Mouse (Mus musculus) NIH3T3 (cell line): Measurements from ENCODE around the gene Rpl37a.

Experiments
- DNase-seq: peaks from one replicate; pipeline ENCODE4 v3.0.0-alpha.2; 2012; ENCODE audit warnings: low read depth

The Rpl37a gene

GRCm38 (mm10) chr1:72736397-72737125, 25.5 kb downstream of the Rpl37a start:
- no peak for DNase-seq

GRCm38 (mm10) chr1:72738946-72739680, 28.0 kb downstream of the Rpl37a start:
- DNase-seq, result no peak

GRCm38 (mm10) chr1:72739681-72740063, 28.6 kb downstream of the Rpl37a start:
- no peak for DNase-seq

- DNase-seq, result no peak
Observed at GRCm38 (mm10) chr1:72741406-72741805, 30.3 kb downstream of the Rpl37a start.

GRCm38 (mm10) chr1:72744816-72745506, 33.9 kb downstream of the Rpl37a start:
- DNase-seq, result no peak

DNA sequence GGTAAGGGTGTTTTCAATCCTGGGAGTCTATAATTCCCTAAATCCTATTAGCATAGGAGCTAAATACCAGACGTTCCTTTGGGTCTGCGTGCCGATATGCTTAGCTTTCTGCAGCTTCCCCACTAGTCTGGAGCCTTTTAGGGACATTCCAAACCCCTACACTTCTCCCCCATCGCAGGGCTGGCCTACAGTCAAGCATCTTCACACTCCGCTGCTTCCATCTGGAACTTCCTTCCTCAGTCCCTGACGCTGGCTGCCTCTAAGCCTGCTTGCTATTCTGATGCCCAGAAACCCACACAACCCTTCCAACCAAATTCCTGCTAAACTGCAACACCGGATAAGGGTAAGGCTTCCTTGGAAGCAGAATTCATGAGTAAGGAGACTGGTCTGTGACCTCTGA, 35.3 kb downstream of the Rpl37a start:
- DNase-seq, result peak; percentile 6

DNA sequence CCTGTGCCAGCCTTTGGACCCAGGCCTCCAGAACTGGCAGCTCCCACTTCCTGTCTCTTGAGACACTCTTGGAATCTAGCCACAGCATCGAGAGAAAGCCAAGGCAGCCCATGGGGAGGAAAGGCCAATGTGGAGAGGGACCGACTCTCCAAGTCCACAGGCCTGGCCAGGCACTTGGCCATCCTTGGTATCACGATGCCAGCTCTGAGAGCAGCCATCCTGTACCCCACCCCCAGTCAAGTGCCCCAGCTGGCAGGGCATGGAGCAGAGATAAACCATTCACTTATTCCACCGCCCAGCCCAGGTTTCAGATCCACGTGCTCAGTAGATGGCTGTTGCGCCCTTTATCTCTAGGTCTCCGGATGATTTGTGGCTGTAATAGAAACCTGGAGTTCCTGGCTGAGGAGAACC, 40.3 kb downstream of the Rpl37a start:
- DNase-seq, result no peak

GRCm38 (mm10) chr1:72753211-72753610, 42.1 kb downstream of the Rpl37a start:
- DNase-seq, result no peak

DNA sequence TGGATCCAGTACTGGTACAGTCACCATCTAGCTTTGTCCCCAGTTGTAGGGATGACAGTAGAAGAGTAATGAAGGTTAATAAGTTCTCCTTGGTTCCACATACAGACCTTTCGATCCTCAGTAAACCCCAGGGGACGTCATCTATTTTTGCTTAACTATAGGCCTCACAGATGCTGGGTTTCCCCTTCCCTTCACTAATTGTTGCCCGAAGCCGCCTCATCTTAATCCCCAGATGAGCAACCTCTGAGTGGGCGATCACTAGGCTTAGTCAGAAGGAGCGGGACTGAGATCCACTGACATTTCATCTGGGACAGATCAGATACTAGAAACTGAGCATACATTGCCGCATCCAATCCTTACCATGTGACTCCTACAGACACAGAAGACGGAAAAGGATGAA, 44.1 kb downstream of the Rpl37a start:
- DNase-seq, result no peak

DNA sequence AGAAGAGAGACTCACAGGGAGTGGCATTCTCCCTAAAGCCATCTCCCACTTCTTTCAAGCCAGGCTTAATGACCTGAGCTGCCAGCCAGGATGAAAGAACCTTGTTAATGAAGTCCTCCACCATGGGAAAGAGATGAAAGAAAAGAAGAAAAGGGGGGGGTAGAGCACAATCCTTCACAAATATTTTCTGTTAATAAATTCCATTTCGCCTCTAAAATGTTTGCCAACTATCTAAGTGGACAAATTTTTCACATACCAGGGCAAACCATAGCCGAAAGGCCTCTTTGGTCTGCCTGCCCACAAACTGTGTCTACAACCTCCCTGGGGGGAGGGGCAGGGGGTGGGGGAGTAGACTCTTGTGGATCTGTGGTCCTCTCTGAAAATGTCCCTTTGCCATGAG, 44.7 kb downstream of the Rpl37a start:
- DNase-seq, result peak; percentile 15

DNA sequence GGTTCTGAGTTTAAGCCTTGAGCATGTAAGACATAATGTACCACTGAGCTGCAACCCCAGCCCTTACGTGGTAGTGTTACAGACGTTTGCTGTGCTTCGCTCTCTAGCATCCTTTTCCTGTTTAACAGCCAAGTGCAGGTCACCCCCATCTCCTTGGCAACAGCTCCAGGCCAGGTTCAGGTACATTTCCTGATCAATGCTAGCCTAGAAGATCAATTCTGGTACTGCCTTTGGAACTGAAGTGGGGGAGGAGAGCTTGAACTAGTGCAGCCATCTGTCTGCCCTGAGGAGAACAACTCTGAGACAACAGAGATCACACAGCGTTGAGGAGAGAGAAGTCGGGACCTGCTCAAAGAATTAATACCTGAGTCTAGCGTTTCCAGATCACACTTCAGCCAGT, 48.7 kb downstream of the Rpl37a start:
- no peak for DNase-seq
